Mouse (Mus musculus) limb, embryonic 13.5 days (tissue): ENCODE measurements around the gene Rps8. TPM values are rescaled to one million over a fixed set of nuclear protein-coding genes. Genes with fewer than 3 reads are reported as not detected.
A peak's percentile ranks its signal among the peaks of the same experiment; 100 is the strongest.

Experiments used
- ATAC-seq: fragments of 200-750 bp; cut with Nextera tagmentation; 2 replicates; pipeline ENCODE4 v1.8.0; 2017; ENCODE audit warnings: low read depth, moderate number of reproducible peaks, moderate TSS enrichment; ENCODE audit not compliant: low FRiP score
- H3K27ac ChIP-seq: fragments of 300-500 bp; sonication (generic); 2 replicates; pipeline ENCODE4 v1.5.1; 2015; ENCODE audit warnings: inconsistent platforms, mild to moderate bottlenecking, moderate library complexity
- H3K27me3 ChIP-seq: fragments of 300-500 bp; sonication (generic); 2 replicates; pipeline ENCODE4 v1.6.1; 2015; ENCODE audit warnings: mild to moderate bottlenecking, inconsistent platforms
- H3K36me3 ChIP-seq: fragments of 300-500 bp; sonication (generic); 2 replicates; pipeline ENCODE4 v1.6.1; 2015; ENCODE audit warnings: inconsistent platforms, mild to moderate bottlenecking, moderate library complexity
- H3K4me1 ChIP-seq: fragments of 300-500 bp; sonication (generic); 2 replicates; pipeline ENCODE4 v1.6.1; 2015; ENCODE audit warnings: inconsistent platforms
- H3K4me2 ChIP-seq: fragments of 300-500 bp; sonication (generic); replicated peaks from 2 replicates; pipeline ENCODE4 v1.6.1; 2015; ENCODE audit warnings: inconsistent platforms, mild to moderate bottlenecking, moderate library complexity
- H3K4me3 ChIP-seq: fragments of 300-500 bp; sonication (generic); 2 replicates; pipeline ENCODE4 v1.5.1; 2015; ENCODE audit warnings: moderate library complexity, mild to moderate bottlenecking, inconsistent platforms
- H3K9ac ChIP-seq: fragments of 300-500 bp; sonication (generic); 2 replicates; pipeline ENCODE4 v1.6.1; 2015; ENCODE audit warnings: mild to moderate bottlenecking, inconsistent platforms
- H3K9me3 ChIP-seq: fragments of 300-500 bp; sonication (generic); 2 replicates; pipeline ENCODE4 v1.6.1; 2016; ENCODE audit warnings: inconsistent platforms
- WGBS: fragments of 180-500 bp; shearing (Covaris S2); methylation state at CpG from one replicate; pipeline ENCODE4 v1.1.7; 2015; 5-methylcytosine and 5-hydroxymethylcytosine counted together
- polyA plus RNA-seq: library from polyadenylated mRNA; unstranded; fragments of >200 nt; fragmentation: Nextera tagmentation; extraction: Ambion mirVana; gene quantifications from 2 replicates; pipeline ENCODE4 v1.2.1, GENCODE M21; 2015

Rps8 gene
- polyA plus RNA-seq, 1 experiment from 2014 or later: 885 TPM

GRCm38 (mm10) chr4:117131198-117131597 lies 24.8 kb downstream of the Rps8 start:
- H3K4me1 ChIP-seq: peaks cover 23% of the 10 kb centered on the region
- WGBS: 82% methylated on average over 6 of the region's 6 CpGs
- H3K4me3 ChIP-seq: no peak overlapping the region
- H3K36me3 ChIP-seq: peaks cover 18% of the 10 kb centered on the region
- no peak for ATAC-seq
- no peak overlapping the region for H3K4me2 ChIP-seq
- H3K9me3 ChIP-seq: no peaks in the 10 kb centered on the region
- H3K27me3 ChIP-seq: peaks cover 22% of the 10 kb centered on the region
- no peak overlapping the region for H3K9ac ChIP-seq
- H3K27ac ChIP-seq: no peak overlapping the region

DNA sequence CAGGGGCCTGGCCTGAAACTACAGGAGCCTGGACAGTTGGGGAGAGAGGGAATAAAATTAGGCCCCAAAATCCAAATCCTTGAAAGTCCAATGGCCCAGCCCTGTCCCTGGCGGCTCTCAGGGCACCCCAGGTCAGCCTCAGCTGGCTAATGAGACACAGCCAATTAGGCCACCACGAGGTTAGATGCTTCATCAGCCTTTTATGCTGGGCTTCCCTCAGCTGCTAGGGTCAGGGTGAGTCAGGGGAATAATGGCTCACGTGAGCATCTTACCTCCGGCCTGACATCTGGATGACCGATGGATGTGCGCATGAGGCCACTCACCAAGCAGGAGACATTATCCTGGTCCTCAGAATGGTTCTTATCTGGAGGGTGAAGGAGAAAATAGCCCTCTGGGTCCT lies 25.3 kb downstream of the Rps8 start:
- no peak overlapping the region for H3K4me2 ChIP-seq
- ATAC-seq: no peak
- no peak overlapping the region for H3K9ac ChIP-seq
- H3K36me3 ChIP-seq: peaks cover 18% of the 10 kb centered on the region
- peaks cover 27% of the 10 kb centered on the region for H3K4me1 ChIP-seq
- H3K9me3 ChIP-seq: no peaks in the 10 kb centered on the region
- H3K4me3 ChIP-seq: no peak overlapping the region
- H3K27ac ChIP-seq: no peak overlapping the region
- WGBS: 65% methylated on average over 6 of the region's 6 CpGs
- H3K27me3 ChIP-seq: peaks cover 22% of the 10 kb centered on the region

GRCm38 (mm10) chr4:117127991-117128686 lies 27.9 kb downstream of the Rps8 start:
- no peak overlapping the region for H3K27ac ChIP-seq
- no peak overlapping the region for H3K4me3 ChIP-seq
- no peaks in the 10 kb centered on the region for H3K9me3 ChIP-seq
- ATAC-seq: no peak
- H3K9ac ChIP-seq: no peak overlapping the region
- 86% methylated on average over 33 of the region's 33 CpGs for WGBS
- peaks cover 20% of the 10 kb centered on the region for H3K27me3 ChIP-seq
- peaks cover 36% of the 10 kb centered on the region for H3K4me1 ChIP-seq
- H3K36me3 ChIP-seq: peaks cover 18% of the 10 kb centered on the region
- H3K4me2 ChIP-seq: no peak overlapping the region

- WGBS: 80% methylated on average over 9 of the region's 9 CpGs
- Histone ChIP-seq H3K4me1 (peaks cover 23% of the 10 kb centered on the region), H3K4me2 (peak within 1 kb of the TSS; percentile 41), H3K27ac (peak within 1 kb of the TSS; percentile 87), H3K27me3 (peaks cover 6% of the 10 kb centered on the region), H3K9ac (peak within 1 kb of the TSS; percentile 58), H3K4me3 (0 out of 2 replicates have a peak within 1 kb of the TSS, but pooled peaks have one; percentile 1), H3K9me3 (no peaks in the 10 kb centered on the region), H3K36me3 (peaks cover 18% of the 10 kb centered on the region)
- no peak for ATAC-seq
Observed at GRCm38 (mm10) chr4:117126675-117127290, 29.3 kb downstream of the Rps8 start, which contains the start of gene Tctex1d4. Gene Tctex1d4 (plus strand): TSS chr4:117126794.

DNA sequence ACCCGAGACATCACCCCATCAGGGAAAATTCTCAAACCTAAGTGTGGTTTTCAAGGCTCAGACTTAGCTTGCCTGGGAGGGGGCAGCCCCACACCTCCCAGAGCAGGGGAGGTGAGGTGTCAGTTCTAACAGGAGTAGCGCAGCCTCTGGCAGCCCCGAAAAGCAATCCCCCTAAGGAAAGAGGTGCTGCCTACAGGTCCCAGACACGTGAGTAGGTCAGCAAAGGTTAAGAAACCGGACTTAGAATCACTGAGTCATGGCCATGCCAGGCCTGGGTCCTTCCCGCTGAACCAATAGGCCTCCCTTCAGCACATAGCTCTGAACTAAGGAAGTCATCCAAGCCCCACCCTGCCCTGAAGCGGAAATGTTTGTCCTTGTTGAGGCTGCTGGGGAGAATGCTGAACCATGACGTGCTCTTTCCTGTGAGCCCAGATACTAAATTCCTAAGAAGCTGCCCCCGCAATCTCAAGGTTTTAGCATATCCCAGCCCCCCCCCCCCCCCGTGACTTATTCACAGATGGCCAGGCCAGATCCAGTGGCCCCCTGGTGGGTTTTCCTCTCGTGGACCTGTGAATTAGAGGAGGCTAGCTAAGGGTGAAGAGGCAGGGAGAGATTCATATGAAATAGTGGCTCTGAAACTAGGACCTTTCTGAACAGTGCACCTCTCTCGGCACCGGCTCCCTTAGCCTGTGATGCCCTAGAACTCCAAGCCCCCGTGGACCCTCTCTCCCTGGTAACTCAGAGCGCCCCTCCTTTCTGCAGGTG lies 30.0 kb downstream of the Rps8 start:
- Histone ChIP-seq H3K27ac (peak overlapping the region; percentile 87), H3K9me3 (no peaks in the 10 kb centered on the region), H3K36me3 (peaks cover 15% of the 10 kb centered on the region), H3K4me3 (no peak overlapping the region), H3K27me3 (no peaks in the 10 kb centered on the region), H3K4me1 (peaks cover 25% of the 10 kb centered on the region), H3K9ac (peak overlapping the region; percentile 58), H3K4me2 (peak overlapping the region; percentile 41)
- WGBS: 39% methylated on average over 15 of the region's 15 CpGs
- ATAC-seq: peak; percentile 36; the same call in 1 of the 2 replicates

GRCm38 (mm10) chr4:117125348-117125909 lies 30.6 kb downstream of the Rps8 start, which contains the start of gene Btbd19:
Gene Btbd19 (minus strand): TSS chr4:117125725.
- Histone ChIP-seq H3K4me3 (0 out of 2 replicates have a peak within 1 kb of the TSS, but pooled peaks have one; percentile 1), H3K9ac (peak within 1 kb of the TSS; percentile 58), H3K4me1 (peaks cover 25% of the 10 kb centered on the region), H3K9me3 (no peaks in the 10 kb centered on the region), H3K4me2 (peak within 1 kb of the TSS; percentile 41), H3K36me3 (peaks cover 15% of the 10 kb centered on the region), H3K27me3 (no peaks in the 10 kb centered on the region), H3K27ac (peak within 1 kb of the TSS; percentile 87)
- 25% methylated on average over 8 of the region's 8 CpGs for WGBS
- peak; percentile 60 for ATAC-seq

DNA sequence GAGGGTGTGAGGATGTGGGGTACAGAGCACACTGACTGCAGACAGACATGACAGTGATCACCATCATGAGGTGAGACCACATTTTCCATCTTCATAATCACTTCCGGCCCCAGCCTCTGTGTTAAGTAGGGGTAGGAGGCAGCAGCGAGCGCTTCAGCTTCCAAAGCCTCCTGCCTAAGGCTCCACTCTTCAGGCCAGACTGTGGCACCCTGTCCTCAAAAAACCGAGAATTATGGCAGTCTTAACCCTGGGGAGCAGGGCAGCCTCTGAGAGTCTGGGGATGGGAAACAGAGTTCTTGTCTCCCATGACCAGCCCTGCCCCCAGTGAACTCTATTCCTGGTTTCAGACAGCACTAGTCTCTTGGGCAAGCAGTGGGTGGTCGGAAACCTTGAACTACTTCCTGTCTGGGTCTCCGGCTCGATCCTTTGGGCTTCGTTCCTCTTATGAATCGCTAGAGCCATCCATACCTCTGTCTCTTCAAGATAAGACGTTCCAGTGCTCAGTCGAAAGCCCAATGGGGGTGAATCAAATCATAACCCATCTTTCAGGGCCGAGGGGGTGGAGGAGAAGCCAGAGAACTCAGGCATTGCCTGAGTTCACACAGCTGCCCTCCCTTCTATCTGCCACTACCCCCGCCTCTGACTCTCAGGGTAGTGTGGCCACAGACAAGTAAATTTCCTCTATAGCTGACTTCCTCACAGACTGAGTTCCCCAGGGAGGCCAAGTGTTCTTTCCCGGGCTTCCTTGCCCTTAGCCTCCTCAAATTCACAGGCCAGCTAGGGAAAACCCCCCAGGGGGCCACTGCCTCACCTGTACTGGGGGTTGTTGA lies 31.3 kb downstream of the Rps8 start:
- H3K27me3 ChIP-seq: no peaks in the 10 kb centered on the region
- peak overlapping the region; percentile 58 for H3K9ac ChIP-seq
- H3K36me3 ChIP-seq: peaks cover 15% of the 10 kb centered on the region
- WGBS: 66% methylated on average over 14 of the region's 14 CpGs
- peak overlapping the region; percentile 87 for H3K27ac ChIP-seq
- H3K4me2 ChIP-seq: peak overlapping the region; percentile 41
- 0 out of 2 replicates have a peak overlapping the region, but pooled peaks have one; percentile 1 for H3K4me3 ChIP-seq
- peaks cover 26% of the 10 kb centered on the region for H3K4me1 ChIP-seq
- no peaks in the 10 kb centered on the region for H3K9me3 ChIP-seq
- ATAC-seq: no peak

GRCm38 (mm10) chr4:117124218-117124517 lies 31.9 kb downstream of the Rps8 start:
- peaks cover 28% of the 10 kb centered on the region for H3K4me1 ChIP-seq
- ATAC-seq: no peak
- H3K36me3 ChIP-seq: peaks cover 13% of the 10 kb centered on the region
- H3K4me3 ChIP-seq: no peak overlapping the region
- no peaks in the 10 kb centered on the region for H3K27me3 ChIP-seq
- WGBS: 81% methylated on average over 3 of the region's 3 CpGs
- H3K27ac ChIP-seq: no peak overlapping the region
- no peak overlapping the region for H3K4me2 ChIP-seq
- no peaks in the 10 kb centered on the region for H3K9me3 ChIP-seq
- H3K9ac ChIP-seq: no peak overlapping the region

DNA sequence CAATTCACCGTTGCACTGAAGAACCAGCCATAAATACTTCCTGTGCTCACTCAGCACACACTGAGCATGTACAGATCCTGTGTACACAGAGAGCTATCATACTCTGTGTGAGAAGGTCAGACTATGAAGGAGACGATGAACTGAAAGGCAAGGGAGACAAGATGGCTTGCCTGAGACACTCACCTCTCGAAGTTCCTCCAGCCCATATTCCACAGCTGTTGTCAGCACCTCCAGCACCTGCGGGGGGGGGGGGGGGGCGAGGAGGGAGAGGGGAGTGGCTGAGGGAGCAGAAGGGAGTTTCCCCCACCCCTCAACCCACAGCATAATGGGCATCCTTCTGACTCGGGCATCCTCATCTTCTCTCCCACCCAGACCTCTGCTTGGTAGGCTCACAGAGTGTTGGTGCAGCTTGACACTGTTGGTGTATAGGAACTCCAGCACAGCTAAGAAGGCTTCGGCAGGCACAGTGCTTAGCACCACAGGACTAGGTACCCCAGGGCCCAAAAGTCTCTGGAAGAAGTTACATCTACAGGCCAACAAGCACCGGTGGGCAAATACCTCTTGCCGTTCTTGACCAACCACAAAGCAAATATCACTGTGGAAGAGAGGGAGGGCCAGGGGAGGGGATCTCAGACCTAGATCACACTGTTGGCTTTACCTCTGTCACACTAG lies 32.4 kb downstream of the Rps8 start:
- Histone ChIP-seq H3K27ac (no peak overlapping the region), H3K4me3 (no peak overlapping the region), H3K4me1 (peaks cover 28% of the 10 kb centered on the region), H3K27me3 (no peaks in the 10 kb centered on the region), H3K4me2 (no peak overlapping the region), H3K9me3 (no peaks in the 10 kb centered on the region), H3K36me3 (peaks cover 8% of the 10 kb centered on the region), H3K9ac (no peak overlapping the region)
- no peak for ATAC-seq
- 85% methylated on average over 7 of the region's 9 CpGs for WGBS

- no peak overlapping the region for H3K4me2 ChIP-seq
- H3K27ac ChIP-seq: no peak overlapping the region
- ATAC-seq: no peak
- no peaks in the 10 kb centered on the region for H3K9me3 ChIP-seq
- 81% methylated on average over 4 of the region's 4 CpGs for WGBS
- H3K27me3 ChIP-seq: no peaks in the 10 kb centered on the region
- no peak overlapping the region for H3K9ac ChIP-seq
- peaks cover 28% of the 10 kb centered on the region for H3K4me1 ChIP-seq
- no peak overlapping the region for H3K4me3 ChIP-seq
- no peaks in the 10 kb centered on the region for H3K36me3 ChIP-seq
Observed at GRCm38 (mm10) chr4:117122209-117122608, 33.8 kb downstream of the Rps8 start.
